Mouse (Mus musculus): ENCODE results near the gene Scimp. TPM values are rescaled to one million over a fixed set of nuclear protein-coding genes. Genes with fewer than 3 reads are reported as not detected.

The Scimp gene
- total and polyA plus RNA-seq, 2 experiments from 2014 or later, result 0.14 TPM; not detected in 1

DNA sequence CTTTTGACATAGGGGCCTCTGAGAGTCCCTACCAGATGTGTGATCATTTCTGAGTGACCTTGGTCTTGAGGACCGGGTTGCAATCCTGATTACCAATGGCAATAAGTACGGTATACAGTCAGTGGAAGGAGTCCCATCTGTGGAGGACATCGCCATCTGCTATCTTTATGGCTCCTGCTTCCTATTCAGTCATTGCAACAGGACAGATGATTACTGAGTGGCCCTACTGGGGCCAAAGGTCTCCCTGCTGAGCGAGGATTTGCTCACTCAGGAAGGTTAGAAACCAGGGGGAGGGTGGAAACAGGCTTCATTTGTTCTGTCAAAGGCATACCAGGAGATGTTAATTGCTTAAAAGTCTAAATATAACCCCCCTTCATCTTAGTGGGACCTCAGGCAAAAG lies 30.6 kb upstream of the Scimp start:
- no peak overlapping the region for H3K9ac ChIP-seq (replicated peaks; ENCODE audit: low read length)
- H3K27ac ChIP-seq, result no peak overlapping the region
- ATAC-seq, result no peak
- no peak overlapping the region for H3K4me3 ChIP-seq (ENCODE audit: low read length)
- WGBS, result 52% methylated on average over 4 of the region's 4 CpGs
- TF ChIP-seq CTCF (IDR thresholded peaks at IDR 0.05; ENCODE audit: low read depth), result no peak
- H3K27me3 ChIP-seq (ENCODE audit: insufficient read depth, low read length), result no peaks in the 10 kb centered on the region
- DNase-seq (ENCODE audit: low spot score), result no peak
- no peaks in the 10 kb centered on the region for H3K36me3 ChIP-seq (ENCODE audit: insufficient read depth, low read length)
- H3K9me3 ChIP-seq (ENCODE audit: low read length), result no peaks in the 10 kb centered on the region
- no peak overlapping the region for H3K4me2 ChIP-seq (ENCODE audit: low read depth, low read length)
- peaks cover 7% of the 10 kb centered on the region; the same call in 1 of the 2 replicates for H3K4me1 ChIP-seq (ENCODE audit: insufficient read depth, low read length)

DNA sequence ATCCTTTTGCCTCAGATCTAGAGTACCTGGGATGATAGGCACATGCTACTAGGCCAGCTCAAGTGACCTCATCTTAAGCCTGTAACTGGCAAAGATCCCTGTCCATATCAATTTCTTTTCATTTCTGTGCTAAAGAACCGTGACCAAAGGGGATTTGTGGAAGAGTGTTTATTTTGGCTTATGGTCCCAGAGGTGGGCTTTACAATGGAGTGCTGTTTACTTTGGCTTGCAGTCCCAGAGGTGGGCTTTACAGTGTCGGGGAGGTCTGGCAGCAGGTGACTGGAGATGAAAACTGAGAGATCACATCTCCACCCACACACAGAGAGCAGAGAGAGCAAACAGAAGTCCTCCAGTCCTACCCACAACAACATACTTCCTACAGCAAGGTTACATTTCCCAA lies 26.2 kb upstream of the Scimp start:
- Histone ChIP-seq H3K36me3 (ENCODE audit: insufficient read depth, low read length) (no peaks in the 10 kb centered on the region), H3K4me3 (ENCODE audit: low read length) (no peak overlapping the region), H3K27ac (no peak overlapping the region), H3K9me3 (ENCODE audit: low read length) (no peaks in the 10 kb centered on the region), H3K4me1 (ENCODE audit: insufficient read depth, low read length) (no peaks in the 10 kb centered on the region), H3K9ac (replicated peaks; ENCODE audit: low read length) (no peak overlapping the region), H3K27me3 (ENCODE audit: insufficient read depth, low read length) (no peaks in the 10 kb centered on the region), H3K4me2 (ENCODE audit: low read depth, low read length) (no peak overlapping the region)
- no peak for DNase-seq (ENCODE audit: low spot score)
- WGBS, result 50% methylated on average over 2 of the region's 2 CpGs
- no peak for ATAC-seq
- no peak for TF ChIP-seq CTCF (IDR thresholded peaks at IDR 0.05; ENCODE audit: low read depth)

DNA sequence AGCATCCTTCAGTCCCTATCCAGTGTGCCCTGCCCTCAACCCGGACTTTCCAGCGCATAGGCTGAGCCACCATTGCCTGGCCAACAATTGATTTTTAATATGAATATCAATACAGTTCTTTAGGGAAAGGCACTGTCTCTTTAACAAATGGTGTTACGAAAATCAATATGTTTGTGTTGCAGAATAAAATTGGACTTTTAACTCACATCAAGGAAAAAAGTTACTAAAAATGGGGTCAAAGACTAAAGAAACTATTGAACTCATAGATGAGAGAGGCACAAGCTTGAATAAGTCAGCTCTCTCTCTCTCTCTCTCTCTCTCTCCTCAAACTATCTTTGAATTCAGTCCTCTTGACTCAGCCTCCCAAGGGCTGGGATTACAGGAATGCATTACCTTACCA lies 24.6 kb upstream of the Scimp start:
- Histone ChIP-seq H3K4me1 (ENCODE audit: insufficient read depth, low read length) (no peaks in the 10 kb centered on the region), H3K9ac (replicated peaks; ENCODE audit: low read length) (no peak overlapping the region), H3K36me3 (ENCODE audit: insufficient read depth, low read length) (no peaks in the 10 kb centered on the region), H3K27me3 (ENCODE audit: insufficient read depth, low read length) (no peaks in the 10 kb centered on the region), H3K27ac (no peak overlapping the region), H3K4me2 (ENCODE audit: low read depth, low read length) (no peak overlapping the region), H3K9me3 (ENCODE audit: low read length) (no peaks in the 10 kb centered on the region), H3K4me3 (ENCODE audit: low read length) (no peak overlapping the region)
- WGBS, result 94% methylated on average over 3 of the region's 3 CpGs
- no peak for DNase-seq (ENCODE audit: low spot score)
- TF ChIP-seq CTCF (IDR thresholded peaks at IDR 0.05; ENCODE audit: low read depth), result no peak
- no peak for ATAC-seq

DNA sequence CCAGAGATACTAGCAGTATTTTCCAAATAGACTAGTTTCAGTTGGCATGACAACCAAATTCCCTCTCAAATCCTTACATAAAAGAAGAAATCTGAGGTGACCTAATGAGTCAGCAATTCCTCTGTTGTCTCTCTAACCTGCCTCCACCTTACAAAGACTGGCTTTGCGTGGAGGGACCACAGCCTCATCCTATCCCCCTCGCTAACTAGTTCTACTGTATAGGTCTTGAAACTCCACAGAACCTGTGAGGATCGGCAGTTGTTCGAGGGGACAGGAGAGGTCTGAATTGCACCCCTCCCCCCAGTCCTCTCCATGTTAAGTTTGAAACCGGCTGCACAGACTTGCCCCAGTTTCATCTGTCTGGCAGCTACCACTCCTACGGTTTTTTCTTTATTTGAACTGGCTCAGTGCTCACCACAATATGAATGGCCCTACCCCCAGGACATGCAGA lies 23.0 kb upstream of the Scimp start:
- DNase-seq (ENCODE audit: low spot score) (no peak), ATAC-seq (no peak)
- no peaks in the 10 kb centered on the region for H3K9me3 ChIP-seq (ENCODE audit: low read length)
- no peak overlapping the region for H3K4me3 ChIP-seq (ENCODE audit: low read length)
- H3K27me3 ChIP-seq (ENCODE audit: insufficient read depth, low read length), result no peaks in the 10 kb centered on the region
- no peaks in the 10 kb centered on the region for H3K4me1 ChIP-seq (ENCODE audit: insufficient read depth, low read length)
- no peak overlapping the region for H3K27ac ChIP-seq
- no peak overlapping the region for H3K9ac ChIP-seq (replicated peaks; ENCODE audit: low read length)
- no peak overlapping the region for H3K4me2 ChIP-seq (ENCODE audit: low read depth, low read length)
- H3K36me3 ChIP-seq (ENCODE audit: insufficient read depth, low read length), result no peaks in the 10 kb centered on the region
- 71% methylated on average over 6 of the region's 6 CpGs for WGBS
- TF ChIP-seq CTCF (IDR thresholded peaks at IDR 0.05; ENCODE audit: low read depth), result no peak

DNA sequence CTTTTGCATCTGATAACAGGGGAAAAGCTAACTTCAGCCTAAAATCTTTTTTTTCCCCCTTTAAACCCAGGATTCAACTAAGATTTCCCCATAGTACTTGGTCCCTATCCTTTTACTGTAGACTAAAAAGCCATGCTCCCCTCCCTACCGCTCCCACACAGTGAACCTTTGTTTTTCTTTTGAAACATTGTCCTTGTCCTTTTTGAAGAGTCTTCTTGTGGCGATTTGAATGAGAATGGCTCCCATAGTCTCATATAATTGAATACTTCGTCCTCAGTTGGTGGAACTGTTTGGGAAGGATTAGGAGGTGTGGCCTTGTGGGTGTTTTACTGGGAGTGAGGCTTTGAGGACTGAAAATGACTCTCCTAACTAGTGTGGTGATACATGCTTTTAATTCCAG lies 21.4 kb upstream of the Scimp start:
- Histone ChIP-seq H3K27me3 (ENCODE audit: insufficient read depth, low read length) (no peaks in the 10 kb centered on the region), H3K9ac (replicated peaks; ENCODE audit: low read length) (no peak overlapping the region), H3K4me3 (ENCODE audit: low read length) (no peak overlapping the region), H3K36me3 (ENCODE audit: insufficient read depth, low read length) (no peaks in the 10 kb centered on the region), H3K4me1 (ENCODE audit: insufficient read depth, low read length) (no peaks in the 10 kb centered on the region), H3K4me2 (ENCODE audit: low read depth, low read length) (no peak overlapping the region), H3K27ac (no peak overlapping the region), H3K9me3 (ENCODE audit: low read length) (no peaks in the 10 kb centered on the region)
- no peak for TF ChIP-seq CTCF (IDR thresholded peaks at IDR 0.05; ENCODE audit: low read depth)
- DNase-seq (ENCODE audit: low spot score) (no peak), ATAC-seq (no peak)
- WGBS, result 56% methylated on average over 3 of the region's 3 CpGs

DNA sequence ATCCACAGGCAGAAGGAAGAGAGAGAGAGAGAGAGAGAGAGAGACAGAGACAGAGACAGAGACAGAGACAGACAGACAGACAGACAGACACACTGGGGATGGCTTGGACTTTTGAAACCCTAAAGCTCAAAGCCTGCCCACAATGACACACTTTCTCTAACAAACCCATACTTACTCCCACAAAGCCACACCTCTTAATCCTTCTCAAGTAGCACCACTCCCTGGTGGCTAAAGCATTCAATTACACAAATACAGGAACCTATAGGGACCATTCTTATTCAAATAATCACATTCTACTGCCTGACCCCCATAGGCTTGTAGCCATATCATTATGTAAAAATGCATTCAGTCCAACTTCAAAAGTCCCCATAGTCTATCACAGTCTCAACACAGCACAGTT lies 21.0 kb upstream of the Scimp start:
- no peak overlapping the region for H3K4me2 ChIP-seq (ENCODE audit: low read depth, low read length)
- DNase-seq (ENCODE audit: low spot score) (no peak), ATAC-seq (no peak)
- no peak overlapping the region for H3K9ac ChIP-seq (replicated peaks; ENCODE audit: low read length)
- TF ChIP-seq CTCF (IDR thresholded peaks at IDR 0.05; ENCODE audit: low read depth), result no peak
- no peaks in the 10 kb centered on the region for H3K36me3 ChIP-seq (ENCODE audit: insufficient read depth, low read length)
- H3K4me3 ChIP-seq (ENCODE audit: low read length), result no peak overlapping the region
- H3K9me3 ChIP-seq (ENCODE audit: low read length), result no peaks in the 10 kb centered on the region
- H3K27me3 ChIP-seq (ENCODE audit: insufficient read depth, low read length), result no peaks in the 10 kb centered on the region
- H3K27ac ChIP-seq, result no peak overlapping the region
- H3K4me1 ChIP-seq (ENCODE audit: insufficient read depth, low read length), result no peaks in the 10 kb centered on the region

DNA sequence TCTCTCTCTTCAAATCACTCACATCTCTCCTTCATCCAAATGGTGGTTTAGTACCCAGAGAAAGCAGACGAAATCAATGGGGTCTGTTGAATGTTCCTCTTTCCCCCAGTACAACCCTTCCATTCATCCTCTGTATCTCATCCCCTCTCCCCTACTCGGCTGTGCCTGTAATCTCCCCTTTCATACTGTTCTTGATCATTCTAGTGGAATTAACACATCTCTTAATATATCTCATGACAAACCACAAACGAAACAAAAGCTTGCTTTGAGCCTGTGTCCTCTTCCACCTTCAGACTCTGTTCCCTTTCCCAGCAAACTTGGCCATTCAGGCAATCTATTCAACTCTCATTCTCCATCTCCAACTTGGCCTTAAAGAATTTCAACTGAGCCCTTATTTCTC lies 18.8 kb upstream of the Scimp start:
- Histone ChIP-seq H3K9ac (replicated peaks; ENCODE audit: low read length) (no peak overlapping the region), H3K27ac (no peak overlapping the region), H3K9me3 (ENCODE audit: low read length) (no peaks in the 10 kb centered on the region), H3K27me3 (ENCODE audit: insufficient read depth, low read length) (no peaks in the 10 kb centered on the region), H3K4me1 (ENCODE audit: insufficient read depth, low read length) (no peaks in the 10 kb centered on the region), H3K4me3 (ENCODE audit: low read length) (no peak overlapping the region), H3K36me3 (ENCODE audit: insufficient read depth, low read length) (no peaks in the 10 kb centered on the region), H3K4me2 (ENCODE audit: low read depth, low read length) (no peak overlapping the region)
- DNase-seq (ENCODE audit: low spot score) (no peak), ATAC-seq (no peak)
- WGBS, result 32% methylated on average over 3 of the region's 3 CpGs
- no peak for TF ChIP-seq CTCF (IDR thresholded peaks at IDR 0.05; ENCODE audit: low read depth)

All from hindbrain, postnatal 0 days (tissue).